Mouse (Mus musculus) adrenal gland, postnatal 36 days (tissue): Measurements from ENCODE around the gene 1810024B03Rik. TPM values are rescaled to one million over a fixed set of nuclear protein-coding genes. Genes with fewer than 3 reads are reported as not detected.

Experiments used
- DNase-seq, 2 experiments: peaks; one replicate each; pipeline ENCODE4 v3.0.0; 2021; ENCODE audit warnings: mixed read lengths in 1 of 2
- total RNA-seq, 2 experiments: library from RNA; stranded (reverse); gene quantifications; 2 replicates each; pipeline ENCODE4 v1.2.3; 2021

1810024B03Rik gene
- total RNA-seq, 2 experiments from 2014 or later = 1.4 to 1.7 TPM

DNA sequence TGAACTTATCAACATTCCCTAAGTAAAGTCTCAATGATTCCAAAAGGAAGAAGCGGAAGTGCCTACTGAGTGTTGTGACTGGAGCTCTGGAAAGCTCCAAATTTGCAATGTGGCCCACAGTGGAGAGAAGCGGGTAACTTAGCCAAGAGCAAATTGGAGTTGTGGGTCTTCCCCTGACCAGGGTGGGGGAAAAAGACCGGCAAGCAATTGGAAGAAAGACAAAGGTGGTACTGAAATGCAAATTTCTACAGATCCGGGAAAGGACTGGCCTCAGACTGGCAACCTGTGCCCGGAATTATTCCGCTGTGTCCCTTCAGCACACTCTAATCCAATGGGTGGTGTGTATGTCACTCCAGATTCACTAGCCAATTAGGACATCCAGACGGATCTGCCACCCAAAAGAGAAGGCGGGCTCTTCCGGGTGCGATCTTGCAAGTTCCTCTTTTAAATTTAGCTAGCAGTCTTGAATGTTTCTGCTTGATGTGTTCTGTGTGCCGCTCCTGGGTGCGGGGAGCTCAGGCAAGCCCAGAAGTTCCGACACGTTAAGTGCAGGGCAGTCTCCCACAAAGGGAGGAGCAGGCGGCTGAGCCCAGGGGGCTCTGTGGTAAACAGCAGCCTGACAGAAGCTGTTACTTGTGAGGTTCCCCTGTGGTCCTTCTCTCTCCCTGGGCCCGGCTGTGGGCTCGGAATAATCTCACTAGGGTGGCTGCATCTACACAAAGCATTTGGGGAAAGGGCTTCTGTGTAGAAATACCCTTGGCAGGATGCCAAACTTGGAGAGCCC lies 25.3 kb downstream of the 1810024B03Rik start:
- DNase-seq = peak; percentile 82 to 83

DNA sequence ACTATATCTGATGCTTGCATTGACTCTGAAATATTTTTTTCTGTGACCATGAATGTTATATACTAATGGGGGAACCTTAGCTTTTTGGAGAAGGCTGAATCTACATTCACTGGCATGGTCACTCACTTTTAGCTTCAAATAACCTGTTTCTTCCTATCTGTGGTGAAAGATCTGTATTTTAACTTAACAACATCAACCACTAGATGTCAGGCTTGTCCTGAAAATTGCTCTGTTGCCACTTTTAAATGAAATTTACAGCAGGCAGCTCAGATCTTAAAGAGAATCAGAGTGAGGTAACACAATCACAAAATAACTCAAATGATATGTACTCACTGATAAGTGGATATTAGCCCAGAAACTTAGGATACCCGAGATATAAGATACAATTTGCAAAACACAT lies 41.8 kb downstream of the 1810024B03Rik start:
- peak in 1 of 2 experiments; percentile 25 for DNase-seq

DNA sequence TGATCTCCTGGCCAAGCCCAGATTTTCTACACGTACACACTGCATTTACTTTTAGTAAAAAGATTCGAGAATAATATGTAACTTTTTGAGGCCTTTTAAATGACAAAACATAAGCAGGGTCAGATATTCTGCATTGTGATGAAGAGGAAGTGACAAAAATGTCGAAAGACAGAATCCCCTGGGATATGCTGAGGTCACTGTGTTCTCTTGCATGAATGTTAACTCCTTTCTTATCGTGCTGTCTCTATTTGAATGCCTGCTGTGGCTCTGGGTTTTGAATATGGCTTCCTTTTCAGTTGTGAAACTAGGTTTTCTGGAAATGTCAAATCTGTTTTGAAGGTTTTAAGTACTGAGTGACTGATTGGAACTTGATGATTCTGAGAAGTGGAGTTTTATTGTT lies 42.4 kb downstream of the 1810024B03Rik start:
- DNase-seq = no peak

DNA sequence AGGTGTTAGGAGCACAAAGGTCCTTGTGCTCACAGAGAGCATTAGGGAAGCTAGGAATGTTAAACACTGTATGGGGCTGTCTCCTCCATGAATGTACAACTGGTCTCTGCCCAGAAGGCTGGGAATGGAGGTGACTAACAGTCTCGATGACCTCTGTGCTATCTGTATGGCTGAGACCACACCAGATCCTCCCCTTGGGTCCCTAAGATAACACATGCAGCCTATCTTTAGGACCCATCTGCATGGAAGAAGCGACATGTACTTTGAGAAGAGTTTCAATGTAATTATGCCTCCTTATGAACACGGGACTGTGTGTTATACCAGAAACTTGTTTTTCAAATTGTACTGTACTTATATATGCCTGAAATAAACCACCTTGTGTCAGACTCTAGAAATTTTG lies 62.4 kb downstream of the 1810024B03Rik start:
- DNase-seq = no peak

DNA sequence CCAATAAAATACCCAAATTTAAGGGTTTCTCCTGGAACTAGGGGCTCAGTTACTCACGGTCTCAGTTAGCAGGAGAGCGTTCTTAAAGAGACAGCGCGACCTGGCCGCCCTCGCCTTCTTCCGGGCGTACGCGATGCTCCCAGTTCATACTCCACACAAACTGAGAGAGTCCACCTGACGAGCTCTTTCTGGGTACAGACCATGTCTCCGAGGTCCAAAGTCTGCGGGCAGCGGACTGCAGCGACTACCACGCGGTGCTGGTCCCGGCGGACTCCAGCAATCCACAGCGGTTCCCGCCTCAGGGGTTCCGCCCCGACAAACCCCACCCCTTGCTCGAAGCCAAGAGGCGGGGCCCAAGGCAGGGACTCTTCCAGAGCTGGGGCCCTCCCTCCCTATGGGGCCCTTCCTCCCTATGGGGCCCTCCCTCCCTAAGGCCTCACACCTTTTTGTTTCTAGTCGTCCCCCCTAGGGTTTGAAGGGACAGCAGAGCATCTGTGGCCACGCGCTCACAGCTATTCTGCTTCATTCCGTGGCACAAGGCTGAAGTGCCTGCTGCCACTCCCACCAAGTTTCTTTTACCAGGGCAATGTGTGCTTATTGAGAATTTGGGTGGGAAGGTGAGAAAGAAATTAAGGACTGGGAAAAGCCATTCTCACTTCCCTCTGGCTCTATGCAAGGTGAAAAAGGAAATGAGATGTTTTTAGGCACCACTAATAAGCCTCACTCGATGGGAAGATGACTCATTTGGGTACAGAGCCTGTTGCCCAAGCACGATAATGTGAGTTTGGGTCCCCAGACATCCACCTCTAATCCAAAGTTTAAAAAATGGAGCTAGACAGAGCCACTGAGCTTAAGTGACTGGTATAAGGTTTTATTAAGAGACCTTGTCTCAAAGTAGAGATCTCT lies 64.7 kb downstream of the 1810024B03Rik start, which contains the start of gene Itpripl1:
Itpripl1 (minus strand) TSS at position 285 of the 906 bp plus-strand sequence.
- peak; percentile 87 to 92 for DNase-seq

DNA sequence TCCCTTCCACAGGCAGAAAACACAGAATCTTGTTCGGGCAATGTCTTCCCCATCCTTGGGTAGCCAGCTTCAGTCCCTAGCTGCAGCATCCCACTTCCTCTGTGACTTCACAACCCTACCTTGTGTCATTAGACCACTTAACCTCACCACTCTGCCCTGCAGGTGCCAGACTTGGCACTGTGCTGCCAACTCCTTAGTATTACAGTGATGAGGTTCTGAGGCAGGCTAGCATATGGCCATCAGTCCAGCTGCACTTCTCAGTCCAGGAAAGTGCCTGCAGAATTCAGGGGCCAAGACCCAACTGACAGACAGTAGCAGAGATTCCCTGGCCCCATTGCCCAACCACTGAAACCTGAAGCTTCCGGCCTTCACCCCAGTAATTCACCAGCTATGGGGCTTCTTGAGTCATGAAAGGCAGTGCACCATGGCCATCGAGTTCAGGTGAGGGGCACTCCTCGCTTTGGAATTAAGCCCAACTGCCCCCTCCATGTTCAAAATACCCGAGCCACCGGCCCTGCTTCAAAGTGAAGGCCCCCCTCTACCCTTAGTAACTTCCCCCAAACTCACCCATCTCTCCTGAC lies 65.4 kb downstream of the 1810024B03Rik start:
- DNase-seq = peak in 1 of 2 experiments; percentile 10

DNA sequence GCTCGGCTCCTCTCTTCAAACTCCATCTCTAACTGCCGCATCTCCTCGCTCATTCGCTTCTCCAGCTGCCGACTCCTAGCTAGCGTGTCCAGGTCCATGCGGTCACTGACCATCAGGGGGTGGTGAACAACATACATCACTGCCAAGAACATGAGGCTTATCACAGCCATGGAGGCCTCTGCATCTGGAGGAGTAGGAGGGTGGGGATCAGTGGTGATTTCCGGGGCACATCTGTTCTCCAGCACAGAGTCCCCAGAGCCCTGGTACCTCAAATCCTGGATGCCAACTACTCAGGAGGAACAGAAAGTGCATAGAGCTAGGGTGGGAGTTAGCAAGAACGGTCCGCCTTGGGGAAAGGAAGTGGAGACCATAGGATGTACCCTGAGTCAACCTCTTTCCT lies 66.0 kb downstream of the 1810024B03Rik start:
- no peak for DNase-seq

DNA sequence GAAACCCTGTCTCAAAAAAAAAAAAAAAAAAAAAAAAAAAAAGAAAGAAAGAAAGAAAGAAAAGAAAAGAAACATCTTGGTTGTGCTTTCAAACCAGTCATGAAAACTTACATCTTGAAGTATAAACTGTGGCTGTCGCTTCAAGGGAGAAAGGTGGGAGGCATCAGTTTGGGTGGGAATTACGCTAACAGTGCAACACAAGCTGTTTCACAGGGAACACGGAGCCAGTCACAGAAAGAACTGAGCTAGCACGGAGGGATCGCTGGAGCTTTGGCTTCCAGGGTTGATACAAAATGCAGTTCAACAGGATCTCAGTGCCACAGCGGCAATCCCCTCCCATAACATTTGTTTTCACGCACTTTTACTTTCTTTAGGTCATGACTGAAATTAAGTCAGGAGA lies 68.1 kb downstream of the 1810024B03Rik start:
- DNase-seq = no peak

DNA sequence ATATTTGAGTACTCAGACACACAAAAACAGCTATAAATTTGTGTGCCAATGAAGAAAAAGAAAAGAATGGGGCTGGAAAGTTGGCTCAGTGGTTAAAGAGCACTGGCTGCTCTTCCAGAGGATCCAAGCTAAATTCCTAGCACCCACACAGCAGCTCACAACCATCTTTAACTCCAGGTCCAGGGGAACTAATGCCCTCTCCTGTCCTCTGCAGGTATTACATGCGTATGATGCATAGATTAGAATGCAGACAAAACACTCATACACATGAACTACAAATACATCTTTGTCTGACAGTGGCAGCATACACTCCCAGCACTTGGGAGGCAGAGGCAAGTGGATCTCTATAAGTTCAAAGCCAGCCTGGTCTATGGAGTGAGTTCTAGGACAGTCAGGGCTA lies 68.5 kb downstream of the 1810024B03Rik start:
- DNase-seq = no peak

DNA sequence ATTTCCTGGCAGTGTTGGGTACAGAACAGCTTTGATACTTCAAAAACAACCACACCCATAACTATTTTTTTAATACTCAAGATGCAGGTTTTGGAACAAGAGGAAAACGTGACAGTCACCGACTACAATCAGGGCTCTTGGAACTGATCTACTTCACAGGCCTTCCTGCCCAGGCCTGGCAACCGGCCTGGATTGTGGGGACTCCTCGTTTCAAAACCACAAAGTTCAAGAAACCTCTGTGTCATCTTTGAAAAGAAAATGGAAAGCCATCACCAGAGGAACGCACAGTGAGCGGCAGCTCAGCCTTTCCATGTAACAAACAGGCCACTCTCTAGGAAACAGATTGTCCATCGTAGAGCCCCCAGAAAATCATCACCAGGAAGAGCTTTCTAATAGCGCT lies 69.0 kb downstream of the 1810024B03Rik start:
- DNase-seq = no peak

DNA sequence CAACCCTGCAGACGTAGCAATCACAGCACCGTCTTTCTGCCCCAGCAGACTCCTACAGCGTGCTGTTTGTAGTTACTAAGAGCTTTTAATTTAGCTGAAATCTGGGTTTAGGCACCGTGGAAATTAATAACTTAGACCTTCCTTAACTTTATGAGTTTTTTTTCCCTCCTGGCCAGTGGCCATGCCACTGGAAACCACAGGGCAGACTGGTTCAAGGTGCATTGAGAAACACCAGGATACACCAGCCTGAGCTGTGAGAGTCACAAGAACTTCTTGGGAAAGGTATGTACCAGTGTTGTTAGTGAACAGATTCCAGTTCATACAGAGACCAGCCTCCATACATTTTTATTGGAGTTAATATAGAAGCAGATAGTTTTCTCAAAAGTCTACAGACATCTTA lies 69.6 kb downstream of the 1810024B03Rik start:
- DNase-seq = no peak

DNA sequence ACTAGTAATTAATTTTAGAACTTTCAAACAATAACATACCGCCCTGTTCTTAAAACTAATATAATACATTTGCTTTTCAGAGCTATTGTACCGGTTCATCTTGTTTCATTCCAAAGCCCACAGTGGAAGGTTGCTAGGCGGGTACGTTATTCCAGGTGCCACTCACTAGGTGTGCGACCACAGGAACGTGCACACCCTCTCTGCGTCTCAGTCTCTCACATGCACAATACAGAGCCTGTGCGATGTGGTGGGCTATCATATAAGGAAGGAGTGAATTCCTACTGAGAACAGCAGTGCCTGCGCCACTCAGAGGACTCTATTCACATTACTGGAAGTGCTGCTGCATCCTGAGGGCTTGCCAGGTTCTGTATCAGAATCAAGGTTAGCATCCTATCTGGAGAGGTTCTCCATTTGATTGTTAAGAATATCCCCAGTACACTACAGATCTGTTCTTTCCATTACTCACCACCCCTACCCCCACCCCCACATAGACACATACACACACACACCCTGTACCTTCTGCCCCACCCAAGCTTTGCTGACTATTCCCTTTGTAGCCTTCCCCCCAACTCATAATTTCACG lies 70.2 kb downstream of the 1810024B03Rik start:
- DNase-seq = no peak

DNA sequence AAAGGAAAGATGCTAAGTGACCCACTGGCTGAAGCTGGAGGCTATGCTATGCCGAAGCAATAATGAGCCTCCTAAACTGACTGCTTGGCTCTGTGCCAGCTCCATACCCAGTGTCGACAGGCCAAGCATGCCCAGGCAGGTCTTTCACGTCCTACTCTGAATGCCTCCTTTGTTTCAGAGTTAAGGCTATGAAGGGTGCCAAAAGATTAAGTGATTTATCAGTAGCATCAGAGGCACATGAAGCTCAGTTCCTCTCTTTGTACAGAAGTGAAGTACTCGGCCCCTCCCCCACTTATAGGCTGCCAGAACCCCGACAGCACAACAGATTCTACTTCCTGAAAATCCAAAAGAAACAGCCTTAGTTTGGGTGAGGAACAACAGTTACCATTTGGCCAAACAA lies 71.1 kb downstream of the 1810024B03Rik start:
- DNase-seq = peak; percentile 30 to 60

Other genes with a start within 250 kb of the 1810024B03Rik start
- gene Ap4e1, start 199.6 kb downstream of the 1810024B03Rik start, total RNA-seq = 10 to 100 TPM; 11.1 to 11.6 TPM
- 10 to 100 TPM; 24.3 to 33.8 TPM for gene Blvra, start 137.6 kb downstream of the 1810024B03Rik start, total RNA-seq
- 1 to 10 TPM; 3.9 to 4.3 TPM for gene Ncaph, start 74.3 kb downstream of the 1810024B03Rik start, total RNA-seq
- gene Itpripl1, start 64.8 kb downstream of the 1810024B03Rik start, total RNA-seq = 1 to 10 TPM; 6.1 to 6.7 TPM
- 10 to 100 TPM; 74.0 to 76.0 TPM for gene Snrnp200, start 106 bp upstream of the 1810024B03Rik start, total RNA-seq
- gene Ciao1, start 39.5 kb upstream of the 1810024B03Rik start, total RNA-seq = 100 to 1,000 TPM; 113 to 147 TPM
- 10 to 100 TPM; 69.4 to 93.4 TPM for gene Tmem127, start 39.6 kb upstream of the 1810024B03Rik start, total RNA-seq
- gene Stard7, start 61.9 kb upstream of the 1810024B03Rik start, total RNA-seq = 100 to 1,000 TPM; 104 to 112 TPM
- under 1 TPM; 0.63 to 0.73 TPM for gene Dusp2, start 127.9 kb upstream of the 1810024B03Rik start, total RNA-seq
- gene Astl, start 130.4 kb upstream of the 1810024B03Rik start, total RNA-seq = not detected
- gene Adra2b, start 154.9 kb upstream of the 1810024B03Rik start, total RNA-seq = 1 to 10 TPM; 1.9 to 2.0 TPM
- gene Gpat2, start 216.9 kb upstream of the 1810024B03Rik start, total RNA-seq = under 1 TPM; 0.26 to 0.56 TPM
- gene Fahd2a, start 236.3 kb upstream of the 1810024B03Rik start, total RNA-seq = 10 to 100 TPM; 41.1 to 50.6 TPM